Mouse (Mus musculus) liver, adult 2 months (tissue): ENCODE measurements at regions not wholly inside any gene's neighbourhood (a gene's known extent, or its start where the extent isn't known, plus 50 kb on each side); places are given as distances from the start of the nearest gene placed in this dataset.
A peak's percentile ranks its signal among the peaks of the same experiment; 100 is the strongest.

Experiments
- DNase-seq: peaks from one replicate; pipeline ENCODE4 v3.0.0-alpha.2; 2011; ENCODE audit warnings: low read depth, low spot score; ENCODE audit errors: extremely low read depth
- H3K27ac ChIP-seq: fragments of 200-500 bp; replicated peaks from 2 replicates; pipeline ENCODE4 v1.5.1; 2012; ENCODE audit warnings: low read depth, mild to moderate bottlenecking, control low read depth, inconsistent platforms, low read length; ENCODE audit not compliant: insufficient read depth
- H3K27me3 ChIP-seq: fragments of 200-500 bp; 2 replicates; pipeline ENCODE4 v1.6.1; 2012; ENCODE audit warnings: mild to moderate bottlenecking, moderate library complexity, low read length, inconsistent platforms; ENCODE audit not compliant: control insufficient read depth, insufficient read depth
- H3K36me3 ChIP-seq: fragments of 200-500 bp; 2 replicates; pipeline ENCODE4 v1.6.1; 2012; ENCODE audit warnings: low read length, inconsistent platforms; ENCODE audit not compliant: control insufficient read depth, insufficient read depth
- H3K4me1 ChIP-seq: fragments of 200-500 bp; 2 replicates; pipeline ENCODE4 v1.6.1; 2011; ENCODE audit warnings: low read length; ENCODE audit not compliant: control insufficient read depth, insufficient read depth
- H3K4me3 ChIP-seq: fragments of 200-500 bp; 2 replicates; pipeline ENCODE4 v1.5.1; 2011; ENCODE audit warnings: low read depth, mild to moderate bottlenecking, control low read depth, low read length, moderate library complexity; ENCODE audit not compliant: insufficient read depth
- H3K79me2 ChIP-seq: fragments of 200-500 bp; 2 replicates; pipeline ENCODE4 v1.6.1; 2012; ENCODE audit warnings: inconsistent platforms, mild to moderate bottlenecking, low read length, moderate library complexity; ENCODE audit not compliant: control insufficient read depth, insufficient read depth
- H3K9ac ChIP-seq: fragments of 200-500 bp; 2 replicates; pipeline ENCODE4 v1.6.1; 2012; ENCODE audit warnings: low read depth, mild to moderate bottlenecking, control low read depth, inconsistent platforms, low read length
- CTCF ChIP-seq: fragments of 200-500 bp; IDR thresholded peaks from 2 replicates; pipeline ENCODE4 v1.5.1; 2011; ENCODE audit warnings: low read depth, low read length, control low read depth
- POLR2A ChIP-seq: fragments of 200-500 bp; IDR thresholded peaks from 2 replicates; pipeline ENCODE4 v1.6.1; 2011; ENCODE audit warnings: low read length, control low read depth; ENCODE audit not compliant: insufficient read depth; ENCODE audit errors: extremely low read depth
- WGBS: fragments of 180-500 bp; shearing (Covaris S2); methylation state at CpG from one replicate; pipeline ENCODE4 v1.1.7; 2018; 5-methylcytosine and 5-hydroxymethylcytosine counted together

- Histone ChIP-seq H3K9ac (no peak overlapping the region), H3K4me1 (no peaks in the 10 kb centered on the region), H3K27me3 (no peaks in the 10 kb centered on the region), H3K27ac (no peak overlapping the region), H3K36me3 (no peaks in the 10 kb centered on the region), H3K4me3 (no peak overlapping the region), H3K79me2 (no peaks in the 10 kb centered on the region)
- TF ChIP-seq POLR2A (no peak), CTCF (no peak)
- DNase-seq = peak; percentile 1
- WGBS = 61% methylated on average over 5 of the region's 5 CpGs
These were observed 381.8 kb upstream of the Prickle1 start for GRCm38 (mm10) chr15:93977494-93977893.

DNA sequence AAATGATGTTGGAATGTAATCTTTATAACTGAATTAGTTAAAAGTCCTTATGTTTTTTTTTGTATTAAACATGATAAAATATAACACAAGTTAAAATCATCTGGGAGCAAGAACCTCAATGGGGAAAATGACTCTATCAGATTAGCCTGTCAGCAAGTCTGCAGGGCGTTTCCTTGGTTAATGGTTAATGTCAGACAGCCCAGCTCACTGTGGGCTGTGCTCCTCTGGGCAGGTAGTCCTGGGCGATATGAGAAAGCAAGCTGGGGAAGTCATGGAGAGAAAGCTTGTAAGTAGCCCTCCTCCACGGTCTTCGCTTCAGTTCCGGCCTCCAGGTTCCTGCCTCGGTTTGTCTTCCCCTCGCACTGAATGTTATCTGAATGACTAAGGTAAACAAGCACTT, 379.0 kb upstream of the Prickle1 start:
- H3K4me1 ChIP-seq = no peaks in the 10 kb centered on the region
- H3K27me3 ChIP-seq = no peaks in the 10 kb centered on the region
- no peak for DNase-seq
- no peak overlapping the region for H3K27ac ChIP-seq
- TF ChIP-seq POLR2A (no peak), CTCF (no peak)
- H3K79me2 ChIP-seq = no peaks in the 10 kb centered on the region
- 20% methylated on average over 7 of the region's 7 CpGs for WGBS
- H3K4me3 ChIP-seq = no peak overlapping the region
- no peaks in the 10 kb centered on the region for H3K36me3 ChIP-seq
- H3K9ac ChIP-seq = no peak overlapping the region

DNA sequence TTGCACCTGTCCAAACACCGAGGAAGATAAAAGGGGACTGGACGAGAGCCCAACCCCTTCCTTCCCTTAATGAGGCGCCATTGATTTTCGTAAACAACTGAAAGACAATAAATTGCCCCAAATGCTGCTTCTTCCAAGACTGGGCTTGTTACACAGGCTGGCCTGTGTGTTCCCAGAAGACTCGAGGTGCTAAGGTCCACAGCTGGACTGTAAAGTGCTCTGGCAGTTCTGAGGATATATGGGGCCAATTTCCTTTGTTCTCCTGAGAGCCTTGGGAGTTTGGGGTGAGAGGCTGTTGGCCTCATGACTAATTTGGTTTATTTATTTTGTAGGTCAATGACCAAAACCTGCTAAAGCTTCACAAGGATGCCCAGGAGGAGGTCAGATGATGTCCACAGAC, 377.3 kb upstream of the Prickle1 start:
- WGBS = 78% methylated on average over 5 of the region's 5 CpGs
- no peak overlapping the region for H3K27ac ChIP-seq
- TF ChIP-seq POLR2A (no peak), CTCF (no peak)

GRCm38 (mm10) chr15:93961950-93962349, 366.3 kb upstream of the Prickle1 start:
- Histone ChIP-seq H3K4me1 (no peaks in the 10 kb centered on the region), H3K27me3 (no peaks in the 10 kb centered on the region), H3K36me3 (no peaks in the 10 kb centered on the region), H3K79me2 (no peaks in the 10 kb centered on the region), H3K9ac (no peak overlapping the region), H3K27ac (no peak overlapping the region), H3K4me3 (no peak overlapping the region)
- DNase-seq = no peak
- TF ChIP-seq CTCF = no peak
- TF ChIP-seq POLR2A = no peak

More for the DNA sequence above, 377.3 kb upstream of the Prickle1 start:
- no peaks in the 10 kb centered on the region for H3K36me3 ChIP-seq
- H3K4me1 ChIP-seq = no peaks in the 10 kb centered on the region
- H3K4me3 ChIP-seq = no peak overlapping the region
- H3K79me2 ChIP-seq = no peaks in the 10 kb centered on the region
- no peak for DNase-seq
- no peaks in the 10 kb centered on the region for H3K27me3 ChIP-seq
- H3K9ac ChIP-seq = no peak overlapping the region

DNA sequence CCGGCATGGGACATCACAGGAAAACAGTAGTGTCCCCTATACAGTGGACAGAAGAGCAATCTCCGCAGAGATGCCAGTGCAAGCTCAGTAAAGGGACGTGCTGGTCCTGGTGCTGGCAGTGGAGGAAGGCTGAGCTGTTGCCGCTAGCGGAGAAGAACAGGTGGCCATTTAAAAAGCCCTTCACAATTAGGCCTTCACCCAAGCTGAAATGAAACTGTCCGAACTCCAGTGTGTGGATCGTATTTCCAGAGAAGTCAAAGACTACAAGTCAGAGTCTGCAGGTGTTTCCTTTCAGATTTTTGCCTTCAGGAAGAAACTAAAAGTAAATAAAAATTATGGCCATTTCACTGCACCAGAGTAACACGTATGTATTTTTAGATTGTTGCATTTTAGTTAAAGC, 364.2 kb upstream of the Prickle1 start:
- WGBS = 84% methylated on average over 8 of the region's 8 CpGs
- no peaks in the 10 kb centered on the region for H3K4me1 ChIP-seq
- no peak overlapping the region for H3K9ac ChIP-seq
- H3K27ac ChIP-seq = no peak overlapping the region
- H3K27me3 ChIP-seq = no peaks in the 10 kb centered on the region
- no peaks in the 10 kb centered on the region for H3K79me2 ChIP-seq
- TF ChIP-seq POLR2A (no peak), CTCF (no peak)
- H3K36me3 ChIP-seq = no peaks in the 10 kb centered on the region
- H3K4me3 ChIP-seq = no peak overlapping the region
- DNase-seq = no peak

DNA sequence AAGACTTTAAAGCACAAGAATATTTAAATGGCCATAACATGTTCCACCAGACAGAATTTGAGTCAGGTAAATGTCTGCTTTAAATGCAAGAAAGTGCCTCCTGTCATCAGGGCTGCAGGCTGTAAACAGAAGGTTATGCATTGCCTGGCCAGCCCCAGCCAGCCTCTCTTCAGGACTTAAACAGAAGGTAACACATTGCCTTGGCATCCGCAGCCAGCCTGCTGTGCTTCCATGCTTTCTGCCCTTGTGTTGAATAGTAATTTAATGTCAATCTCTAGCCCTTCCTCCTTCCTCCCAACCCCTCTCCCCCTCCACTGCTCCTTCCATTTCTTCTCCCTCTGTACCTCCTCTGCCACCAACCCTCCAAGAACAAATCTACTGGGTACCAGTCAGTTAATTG, 362.4 kb upstream of the Prickle1 start:
- no peaks in the 10 kb centered on the region for H3K36me3 ChIP-seq
- no peak for DNase-seq
- no peak overlapping the region for H3K9ac ChIP-seq
- WGBS = 87% methylated on average over 1 of the region's 1 CpGs
- TF ChIP-seq POLR2A (no peak), CTCF (no peak)
- no peak overlapping the region for H3K27ac ChIP-seq
- H3K79me2 ChIP-seq = no peaks in the 10 kb centered on the region
- no peaks in the 10 kb centered on the region for H3K27me3 ChIP-seq
- no peaks in the 10 kb centered on the region for H3K4me1 ChIP-seq
- no peak overlapping the region for H3K4me3 ChIP-seq
